Mouse (Mus musculus) heart, embryonic 12.5 days (tissue): ENCODE results near the gene Upf2. TPM values are rescaled to one million over a fixed set of nuclear protein-coding genes. Genes with fewer than 3 reads are reported as not detected.
"Not testable (repeated sequence)": the region's sequence is repeated elsewhere in the genome, so short reads cannot be mapped to it uniquely, and the experiment has no call there.

Source experiments
- ATAC-seq: fragments of 200-750 bp; cut with Nextera tagmentation; 2 replicates; pipeline ENCODE4 v1.8.0; 2017; ENCODE audit warnings: moderate TSS enrichment, moderate library complexity; ENCODE audit not compliant: insufficient number of reproducible peaks, low FRiP score
- H3K27ac ChIP-seq: fragments of 300-500 bp; sonication (generic); 2 replicates; pipeline ENCODE4 v1.5.1; 2016; ENCODE audit warnings: mild to moderate bottlenecking, moderate library complexity; ENCODE audit not compliant: poor library complexity, severe bottlenecking
- H3K27me3 ChIP-seq: fragments of 300-500 bp; sonication (generic); replicated peaks from 2 replicates; pipeline ENCODE4 v1.6.1; 2016; ENCODE audit warnings: mild to moderate bottlenecking, moderate library complexity
- H3K36me3 ChIP-seq: fragments of 300-500 bp; sonication (generic); 2 replicates; pipeline ENCODE4 v1.6.1; 2016; ENCODE audit warnings: mild to moderate bottlenecking, moderate library complexity
- H3K4me1 ChIP-seq: fragments of 300-500 bp; sonication (generic); replicated peaks from 2 replicates; pipeline ENCODE4 v1.6.1; 2016; ENCODE audit warnings: mild to moderate bottlenecking
- H3K4me2 ChIP-seq: fragments of 300-500 bp; sonication (generic); 2 replicates; pipeline ENCODE4 v1.6.1; 2016; ENCODE audit warnings: mild to moderate bottlenecking, moderate library complexity
- H3K4me3 ChIP-seq: fragments of 300-500 bp; sonication (generic); 2 replicates; pipeline ENCODE4 v1.5.1; 2016; ENCODE audit warnings: mild to moderate bottlenecking
- H3K9ac ChIP-seq: fragments of 300-500 bp; sonication (generic); 2 replicates; pipeline ENCODE4 v1.6.1; 2016; ENCODE audit warnings: mild to moderate bottlenecking, moderate library complexity
- H3K9me3 ChIP-seq: fragments of 300-500 bp; sonication (generic); replicated peaks from 2 replicates; pipeline ENCODE4 v1.6.1; 2016; ENCODE audit warnings: mild to moderate bottlenecking, moderate library complexity
- WGBS: fragments of 180-500 bp; shearing (Covaris S2); methylation state at CpG from one replicate; pipeline ENCODE4 v1.1.7; 2016; 5-methylcytosine and 5-hydroxymethylcytosine counted together
- polyA plus RNA-seq: library from polyadenylated mRNA; unstranded; fragments of >200 nt; fragmentation: Nextera tagmentation; extraction: Ambion mirVana; gene quantifications from 2 replicates; pipeline ENCODE4 v1.2.1, GENCODE M21; 2016

The Upf2 gene
- polyA plus RNA-seq, 1 experiment from 2014 or later: 7.3 TPM

DNA sequence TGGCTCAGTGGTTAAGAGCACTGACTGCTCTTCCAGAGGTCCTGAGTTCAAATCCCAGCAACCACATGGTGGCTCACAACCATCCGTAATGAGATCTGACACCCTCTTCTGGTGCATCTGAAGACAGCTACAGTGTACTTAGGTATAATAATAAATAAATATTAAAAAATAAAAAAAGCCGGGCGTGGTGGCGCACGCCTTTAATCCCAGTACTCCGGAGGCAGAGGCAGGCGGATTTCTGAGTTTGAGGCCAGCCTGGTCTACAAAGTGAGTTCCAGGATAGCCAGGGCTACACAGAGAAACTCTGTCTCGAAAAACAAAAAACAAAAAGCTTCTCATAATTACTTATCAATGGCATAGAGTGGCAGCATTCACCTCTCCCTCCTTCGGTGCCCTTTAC lies 1.4 kb upstream of the Upf2 start:
- H3K27me3 ChIP-seq, H3K27ac ChIP-seq, H3K36me3 ChIP-seq, H3K9me3 ChIP-seq, ATAC-seq, H3K4me1 ChIP-seq: not testable (repeated sequence)
- Histone ChIP-seq H3K4me3 (peak overlapping the region; percentile 98; the same call in 1 of the 2 replicates), H3K9ac (peak overlapping the region; percentile 97; the same call in 1 of the 2 replicates), H3K4me2 (peak overlapping the region; percentile 88)
- WGBS: 94% methylated on average over 9 of the region's 9 CpGs

DNA sequence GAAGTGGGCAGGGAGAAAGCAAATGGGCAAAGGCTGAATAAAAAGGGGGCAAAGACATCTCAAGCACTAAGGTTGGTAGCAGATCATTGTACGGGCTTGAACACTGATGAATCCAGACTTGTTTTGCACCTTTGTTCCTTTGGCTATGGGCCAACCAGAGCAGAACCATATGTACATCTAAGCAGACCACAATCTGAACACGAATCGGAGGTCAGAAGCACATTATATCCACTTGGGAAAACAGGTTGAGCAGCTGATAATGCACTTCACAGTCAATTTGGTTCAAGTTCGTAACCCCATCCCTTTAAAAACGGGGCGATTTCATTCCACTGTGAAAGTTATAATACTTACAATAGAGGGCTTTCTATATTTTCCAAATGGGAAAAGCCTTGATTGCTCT lies 964 bp upstream of the Upf2 start:
- Histone ChIP-seq H3K27me3 (no peaks in the 10 kb centered on the region), H3K9ac (peak overlapping the region; percentile 97), H3K4me3 (peak overlapping the region; percentile 98), H3K36me3 (no peaks in the 10 kb centered on the region), H3K4me1 (peaks cover 2% of the 10 kb centered on the region), H3K9me3 (no peaks in the 10 kb centered on the region), H3K4me2 (peak overlapping the region; percentile 88), H3K27ac (peak overlapping the region; percentile 71)
- no peak for ATAC-seq
- 6% methylated on average over 6 of the region's 6 CpGs for WGBS

DNA sequence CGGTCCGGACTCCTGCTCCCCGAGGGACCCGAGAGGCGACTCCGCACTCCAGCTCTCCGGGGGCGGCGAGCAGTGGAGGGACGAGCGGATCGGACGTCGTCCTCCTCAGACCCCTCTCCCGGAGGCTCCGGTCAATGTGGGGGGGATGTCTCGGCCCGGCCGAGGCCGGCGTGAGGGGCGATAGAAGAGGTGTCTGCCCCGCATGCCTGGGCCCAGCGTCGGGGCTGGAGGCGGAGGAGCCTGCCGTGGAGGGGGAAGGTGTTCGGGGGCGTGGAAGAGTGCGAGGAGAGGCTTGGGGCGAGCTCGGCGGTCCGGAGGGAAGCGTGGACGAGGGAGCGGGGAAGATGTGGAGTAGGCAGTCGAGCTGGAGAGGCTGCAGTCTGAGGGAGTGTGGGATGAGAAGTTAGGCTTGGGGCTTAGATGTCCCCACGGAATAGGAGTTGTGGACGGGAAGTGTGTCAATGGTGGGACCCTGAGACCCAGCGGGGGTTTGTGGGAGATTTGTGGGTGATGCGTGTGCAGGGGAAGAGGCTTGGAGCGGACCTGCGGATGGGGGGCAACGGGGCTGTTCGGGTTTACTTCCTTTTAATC lies 447 bp downstream of the Upf2 start:
- peak overlapping the region; percentile 93 for H3K27ac ChIP-seq
- no peaks in the 10 kb centered on the region for H3K27me3 ChIP-seq
- peak overlapping the region; percentile 97 for H3K9ac ChIP-seq
- WGBS: under 1% methylated on average over 46 of the region's 46 CpGs
- peak; percentile 69 for ATAC-seq
- H3K4me3 ChIP-seq: peak overlapping the region; percentile 98
- no peaks in the 10 kb centered on the region for H3K9me3 ChIP-seq
- H3K4me1 ChIP-seq: peaks cover 4% of the 10 kb centered on the region
- no peaks in the 10 kb centered on the region for H3K36me3 ChIP-seq
- peak overlapping the region; percentile 88 for H3K4me2 ChIP-seq

DNA sequence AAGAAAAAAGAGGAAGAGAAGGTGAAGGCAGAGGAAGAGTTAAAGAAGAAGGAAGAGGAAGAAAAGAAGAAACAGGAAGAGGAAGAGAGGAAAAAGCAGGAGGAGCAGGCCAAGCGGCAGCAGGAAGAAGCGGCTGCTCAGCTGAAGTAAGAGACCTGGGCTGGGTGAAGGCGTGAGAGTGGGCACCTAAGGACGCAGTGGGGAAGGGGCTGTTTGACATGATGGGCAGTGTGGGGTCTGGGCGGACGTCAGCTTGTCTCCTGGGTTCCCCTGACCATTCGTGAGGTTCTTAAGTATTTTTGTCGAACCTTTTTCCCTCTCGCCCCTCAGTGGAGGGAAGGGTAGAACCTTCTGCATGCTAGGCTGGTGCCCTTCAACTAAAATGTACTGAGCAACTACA lies 6.4 kb downstream of the Upf2 start:
- Histone ChIP-seq H3K27ac (no peak overlapping the region), H3K4me2 (no peak overlapping the region), H3K4me3 (no peak overlapping the region), H3K27me3 (no peaks in the 10 kb centered on the region), H3K9me3 (no peaks in the 10 kb centered on the region), H3K36me3 (peaks cover 43% of the 10 kb centered on the region), H3K4me1 (peaks cover 9% of the 10 kb centered on the region; the same call in 1 of the 2 replicates), H3K9ac (no peak overlapping the region)
- WGBS: 87% methylated on average over 9 of the region's 9 CpGs
- no peak for ATAC-seq

DNA sequence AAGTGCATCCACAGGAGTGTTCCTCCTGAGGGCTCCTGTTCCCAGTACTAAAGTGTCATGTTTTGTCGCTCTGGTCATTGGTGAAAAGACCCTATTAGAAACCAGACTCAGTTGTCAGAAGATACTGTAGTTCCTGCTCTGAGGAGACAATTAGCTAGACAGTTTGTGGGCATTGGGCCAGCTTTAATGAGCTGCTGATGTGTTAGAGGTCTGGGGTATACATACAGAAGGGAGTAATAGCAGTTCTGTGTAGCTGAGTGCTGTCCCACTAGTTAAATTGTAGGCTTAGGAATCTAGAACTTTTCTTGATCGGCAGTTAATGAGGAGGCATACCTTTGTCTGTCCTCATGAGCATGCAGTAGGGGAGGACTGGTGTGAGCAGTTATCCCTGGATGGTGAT lies 11.0 kb downstream of the Upf2 start:
- Histone ChIP-seq H3K4me2 (no peak overlapping the region), H3K9ac (no peak overlapping the region), H3K27me3 (no peaks in the 10 kb centered on the region), H3K9me3 (no peaks in the 10 kb centered on the region), H3K27ac (no peak overlapping the region), H3K4me1 (0 out of 2 replicates have a peak, but pooled peaks cover 4% of the 10 kb centered on the region), H3K4me3 (no peak overlapping the region), H3K36me3 (peaks cover 61% of the 10 kb centered on the region)
- no peak for ATAC-seq
- WGBS: 69% methylated on average over 2 of the region's 2 CpGs

DNA sequence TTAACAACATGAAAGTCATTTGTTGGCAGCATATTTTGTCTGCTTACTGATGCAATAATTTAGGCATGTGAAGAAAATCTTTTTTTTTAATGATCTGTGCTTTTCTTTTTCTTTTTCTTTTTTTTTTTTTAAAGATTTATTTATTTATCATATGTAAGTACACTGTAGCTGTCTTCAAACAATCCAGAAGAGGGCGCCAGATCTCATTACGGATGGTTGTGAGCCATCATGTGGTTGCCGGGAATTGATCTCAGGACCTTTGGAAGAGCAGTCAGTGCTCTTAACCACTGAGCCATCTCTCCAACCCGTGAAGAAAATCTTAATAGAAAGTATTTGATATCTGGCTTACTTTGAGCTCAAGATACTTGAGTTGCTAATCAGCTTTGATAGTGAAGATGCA lies 12.5 kb downstream of the Upf2 start:
- H3K9ac ChIP-seq, H3K27me3 ChIP-seq, ATAC-seq, H3K4me2 ChIP-seq, H3K27ac ChIP-seq, H3K9me3 ChIP-seq, H3K4me1 ChIP-seq, H3K4me3 ChIP-seq: not testable (repeated sequence)
- 81% methylated on average over 4 of the region's 4 CpGs for WGBS
- peaks cover 46% of the 10 kb centered on the region for H3K36me3 ChIP-seq

DNA sequence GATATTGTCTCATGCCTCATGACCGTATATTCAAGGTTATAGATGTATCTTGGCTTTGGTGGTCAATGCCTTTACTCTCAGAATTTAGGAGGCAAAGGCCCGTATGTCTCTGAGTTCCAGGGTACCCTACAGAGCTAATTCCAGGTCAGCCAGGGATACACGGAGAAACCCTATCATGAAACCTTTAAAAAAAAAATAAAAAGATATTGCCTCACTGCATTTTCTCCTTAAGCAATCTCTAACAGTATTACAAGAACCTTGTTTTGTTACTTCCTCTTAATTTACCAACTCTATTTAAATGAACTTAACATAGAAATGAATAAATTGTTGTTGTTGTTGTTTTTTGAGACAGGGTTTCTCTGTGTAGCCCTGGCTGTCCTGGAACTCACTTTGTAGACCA lies 14.7 kb downstream of the Upf2 start:
- no peak overlapping the region for H3K4me2 ChIP-seq
- 91% methylated on average over 3 of the region's 3 CpGs for WGBS
- H3K27ac ChIP-seq: no peak overlapping the region
- 0 out of 2 replicates have a peak, but pooled peaks cover 4% of the 10 kb centered on the region for H3K4me1 ChIP-seq
- no peak overlapping the region for H3K4me3 ChIP-seq
- H3K9ac ChIP-seq: no peak overlapping the region
- H3K9me3 ChIP-seq: no peaks in the 10 kb centered on the region
- ATAC-seq: no peak
- H3K36me3 ChIP-seq: peaks cover 33% of the 10 kb centered on the region
- no peaks in the 10 kb centered on the region for H3K27me3 ChIP-seq

DNA sequence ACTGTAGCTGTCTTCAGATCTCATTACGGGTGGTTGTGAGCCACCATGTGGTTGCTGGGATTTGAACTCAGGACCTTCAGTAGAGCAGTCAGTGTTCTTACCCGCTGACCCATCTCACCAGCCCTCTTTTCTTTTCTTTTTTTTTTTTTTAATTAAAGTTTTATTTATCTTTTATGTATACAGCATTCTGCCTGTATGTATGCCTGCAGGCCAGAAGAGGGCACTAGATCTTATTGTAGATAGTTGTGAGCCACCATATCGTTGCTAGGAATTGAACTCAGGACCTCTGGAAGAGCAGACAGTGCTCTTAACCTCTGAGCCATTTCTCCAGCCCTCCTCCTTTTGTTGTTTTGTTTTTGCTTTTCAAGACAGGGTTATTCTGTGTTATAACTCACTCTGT lies 19.4 kb downstream of the Upf2 start:
- not testable (repeated sequence) for H3K4me1 ChIP-seq, H3K9me3 ChIP-seq, H3K27ac ChIP-seq, H3K4me2 ChIP-seq, H3K9ac ChIP-seq, H3K4me3 ChIP-seq, H3K27me3 ChIP-seq, ATAC-seq
- H3K36me3 ChIP-seq: peaks cover 24% of the 10 kb centered on the region
- WGBS: 93% methylated on average over 3 of the region's 3 CpGs

DNA sequence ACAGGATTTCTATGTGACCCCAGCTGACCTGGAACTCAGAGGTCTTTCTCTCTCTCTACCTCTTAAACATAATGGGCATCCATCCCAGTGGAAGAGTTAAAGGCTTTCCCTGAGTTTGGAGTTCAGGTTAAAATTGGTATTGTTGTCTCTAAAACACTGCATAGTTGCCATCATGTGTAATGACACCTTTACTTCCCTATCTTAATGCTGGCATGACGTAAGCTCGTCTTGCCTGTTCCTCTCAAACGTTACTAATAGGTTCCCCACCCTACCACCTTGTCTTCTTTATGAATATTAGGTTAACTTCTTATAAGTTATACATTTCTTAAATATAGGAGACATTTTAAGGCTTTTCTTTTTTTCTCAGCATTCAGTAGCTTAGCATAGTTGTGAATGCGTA lies 26.3 kb downstream of the Upf2 start:
- H3K27ac ChIP-seq: no peak overlapping the region
- no peak overlapping the region for H3K4me3 ChIP-seq
- no peaks in the 10 kb centered on the region for H3K4me1 ChIP-seq
- H3K36me3 ChIP-seq: peaks cover 44% of the 10 kb centered on the region
- 93% methylated on average over 4 of the region's 4 CpGs for WGBS
- H3K9me3 ChIP-seq: no peaks in the 10 kb centered on the region
- H3K4me2 ChIP-seq: no peak overlapping the region
- ATAC-seq: no peak
- H3K9ac ChIP-seq: no peak overlapping the region
- no peaks in the 10 kb centered on the region for H3K27me3 ChIP-seq

DNA sequence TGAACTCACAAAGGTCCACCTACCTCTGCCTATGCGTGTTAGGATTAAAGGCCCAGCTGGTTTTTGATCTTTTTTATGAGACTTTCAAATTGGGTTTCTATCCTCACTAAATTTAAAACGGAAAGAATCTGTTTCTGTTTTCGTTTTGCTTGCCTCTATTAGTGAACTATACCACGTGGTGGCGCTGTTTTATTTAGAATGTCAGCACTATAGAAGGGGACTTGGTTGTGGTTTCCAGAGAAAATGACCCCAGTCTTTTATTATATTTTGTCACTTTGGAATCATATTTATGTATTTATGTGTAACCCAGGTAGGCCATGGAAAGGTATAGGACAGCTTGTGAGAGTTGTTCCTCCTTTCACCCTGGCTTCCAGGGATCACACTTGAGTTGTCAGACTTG lies 44.3 kb downstream of the Upf2 start:
- Histone ChIP-seq H3K27ac (no peak overlapping the region), H3K9ac (no peak overlapping the region), H3K4me3 (no peak overlapping the region), H3K27me3 (no peaks in the 10 kb centered on the region), H3K9me3 (no peaks in the 10 kb centered on the region), H3K36me3 (peaks cover 13% of the 10 kb centered on the region; the same call in 1 of the 2 replicates), H3K4me2 (no peak overlapping the region), H3K4me1 (no peaks in the 10 kb centered on the region)
- no peak for ATAC-seq
- 21% methylated on average over 5 of the region's 5 CpGs for WGBS

DNA sequence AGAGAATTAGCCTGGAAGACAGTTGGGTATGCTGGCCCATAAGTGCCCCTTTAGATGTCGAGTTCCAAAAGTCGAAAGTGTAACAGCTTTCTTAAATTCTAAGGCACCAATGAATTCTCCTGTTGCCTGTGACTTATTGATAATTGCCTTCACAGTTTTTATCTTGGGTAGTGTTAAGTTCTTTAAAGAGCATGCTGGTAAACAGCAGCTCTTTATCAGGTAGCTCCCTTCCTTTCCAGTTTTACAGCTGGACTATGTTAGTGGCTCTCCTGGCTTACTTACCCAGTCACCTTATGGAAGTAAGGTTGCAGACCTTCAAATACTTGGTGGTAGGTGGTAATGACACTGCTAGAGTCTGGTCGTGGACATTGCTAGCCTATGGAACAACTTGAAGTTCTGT lies 52.7 kb downstream of the Upf2 start:
- Histone ChIP-seq H3K9ac (no peak overlapping the region), H3K4me2 (no peak overlapping the region), H3K4me1 (peaks cover 4% of the 10 kb centered on the region), H3K27ac (no peak overlapping the region), H3K27me3 (no peaks in the 10 kb centered on the region), H3K9me3 (no peaks in the 10 kb centered on the region), H3K36me3 (peaks cover 17% of the 10 kb centered on the region; the same call in 1 of the 2 replicates), H3K4me3 (no peak overlapping the region)
- no peak for ATAC-seq
- WGBS: 75% methylated on average over 3 of the region's 3 CpGs

DNA sequence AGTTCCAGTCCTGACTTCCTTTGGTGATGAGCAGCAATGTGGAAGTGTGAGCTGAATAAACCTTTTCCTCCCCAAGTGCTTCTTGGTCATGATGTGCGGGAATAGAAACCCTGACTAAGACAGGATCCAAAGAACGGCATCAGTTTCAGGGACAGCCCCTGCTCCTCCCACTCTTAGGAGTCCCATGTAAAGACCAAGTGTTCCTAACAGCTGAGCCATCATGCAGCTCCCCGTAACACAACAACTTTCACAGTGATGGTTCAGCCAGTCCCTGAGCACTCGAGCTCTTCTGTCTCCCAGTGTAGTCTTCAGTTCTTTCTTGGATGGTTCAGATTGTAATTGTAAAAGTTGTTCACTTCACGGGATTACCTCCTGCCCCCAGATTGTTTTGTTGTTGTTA lies 63.3 kb downstream of the Upf2 start:
- no peak for ATAC-seq
- Histone ChIP-seq H3K4me2 (no peak overlapping the region), H3K4me1 (no peaks in the 10 kb centered on the region), H3K9ac (no peak overlapping the region), H3K27me3 (no peaks in the 10 kb centered on the region), H3K4me3 (no peak overlapping the region), H3K9me3 (no peaks in the 10 kb centered on the region), H3K36me3 (peaks cover 40% of the 10 kb centered on the region), H3K27ac (no peak overlapping the region)
- WGBS: 93% methylated on average over 5 of the region's 5 CpGs
